Mouse (Mus musculus) liver, adult 2 months (tissue): ENCODE measurements around the gene Tapbp. TPM values are rescaled to one million over a fixed set of nuclear protein-coding genes. Genes with fewer than 3 reads are reported as not detected.

Experiments used
- DNase-seq: peaks from one replicate; pipeline ENCODE4 v3.0.0-alpha.2; 2011; ENCODE audit warnings: low read depth, low spot score; ENCODE audit errors: extremely low read depth
- H3K27ac ChIP-seq: fragments of 200-500 bp; replicated peaks from 2 replicates; pipeline ENCODE4 v1.5.1; 2012; ENCODE audit warnings: low read depth, mild to moderate bottlenecking, control low read depth, inconsistent platforms, low read length; ENCODE audit not compliant: insufficient read depth
- H3K27me3 ChIP-seq: fragments of 200-500 bp; 2 replicates; pipeline ENCODE4 v1.6.1; 2012; ENCODE audit warnings: mild to moderate bottlenecking, moderate library complexity, low read length, inconsistent platforms; ENCODE audit not compliant: control insufficient read depth, insufficient read depth
- H3K36me3 ChIP-seq: fragments of 200-500 bp; 2 replicates; pipeline ENCODE4 v1.6.1; 2012; ENCODE audit warnings: low read length, inconsistent platforms; ENCODE audit not compliant: control insufficient read depth, insufficient read depth
- H3K4me1 ChIP-seq: fragments of 200-500 bp; 2 replicates; pipeline ENCODE4 v1.6.1; 2011; ENCODE audit warnings: low read length; ENCODE audit not compliant: control insufficient read depth, insufficient read depth
- H3K4me3 ChIP-seq: fragments of 200-500 bp; 2 replicates; pipeline ENCODE4 v1.5.1; 2011; ENCODE audit warnings: low read depth, mild to moderate bottlenecking, control low read depth, low read length, moderate library complexity; ENCODE audit not compliant: insufficient read depth
- H3K79me2 ChIP-seq: fragments of 200-500 bp; 2 replicates; pipeline ENCODE4 v1.6.1; 2012; ENCODE audit warnings: inconsistent platforms, mild to moderate bottlenecking, low read length, moderate library complexity; ENCODE audit not compliant: control insufficient read depth, insufficient read depth
- H3K9ac ChIP-seq: fragments of 200-500 bp; 2 replicates; pipeline ENCODE4 v1.6.1; 2012; ENCODE audit warnings: low read depth, mild to moderate bottlenecking, control low read depth, inconsistent platforms, low read length
- CTCF ChIP-seq: fragments of 200-500 bp; IDR thresholded peaks from 2 replicates; pipeline ENCODE4 v1.5.1; 2011; ENCODE audit warnings: low read depth, low read length, control low read depth
- POLR2A ChIP-seq: fragments of 200-500 bp; IDR thresholded peaks from 2 replicates; pipeline ENCODE4 v1.6.1; 2011; ENCODE audit warnings: low read length, control low read depth; ENCODE audit not compliant: insufficient read depth; ENCODE audit errors: extremely low read depth
- WGBS: fragments of 180-500 bp; shearing (Covaris S2); methylation state at CpG from one replicate; pipeline ENCODE4 v1.1.7; 2018; 5-methylcytosine and 5-hydroxymethylcytosine counted together
- polyA plus RNA-seq: library from polyadenylated mRNA; depleted of rRNA; stranded (reverse); fragments of >200 nt; gene quantifications from 2 replicates; pipeline ENCODE4 v1.2.3, GENCODE M21; 2012; rRNA removed
- total RNA-seq: library from RNA; depleted of rRNA; stranded (reverse); fragments of >200 nt; gene quantifications from 2 replicates; pipeline ENCODE4 v1.2.3, GENCODE M21; 2014; rRNA removed

Tapbp gene
- total and polyA plus RNA-seq, 2 experiments: 47.2 to 105 TPM

DNA sequence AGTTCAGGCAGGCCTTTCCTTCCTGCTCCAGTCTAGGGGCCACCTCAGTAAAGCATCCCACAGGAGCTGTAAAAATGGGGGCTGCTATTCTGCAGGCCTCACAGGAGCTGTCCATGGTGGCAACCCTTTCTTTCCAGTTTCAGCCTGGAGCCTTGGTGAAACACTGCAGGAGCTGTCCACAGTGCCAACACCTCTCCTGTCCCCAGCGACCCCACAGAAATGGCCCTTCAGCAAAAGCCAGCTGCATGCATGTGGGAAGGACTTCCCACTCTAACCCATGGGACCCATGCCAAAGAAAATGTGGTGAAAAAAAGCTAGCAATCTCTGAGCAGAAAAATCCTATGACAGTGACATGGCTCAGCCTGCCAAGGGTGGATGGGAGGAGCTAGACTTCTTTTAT lies 57.0 kb downstream of the Tapbp start:
- Histone ChIP-seq H3K36me3 (no peaks in the 10 kb centered on the region; the same call in 1 of the 2 replicates), H3K79me2 (peaks cover 1% of the 10 kb centered on the region; the same call in 1 of the 2 replicates), H3K27ac (no peak overlapping the region), H3K4me3 (no peak overlapping the region), H3K9ac (no peak overlapping the region), H3K27me3 (no peaks in the 10 kb centered on the region), H3K4me1 (peaks cover 4% of the 10 kb centered on the region)
- WGBS: 14% methylated on average over 1 of the region's 1 CpGs
- no peak for DNase-seq
- TF ChIP-seq POLR2A (no peak), CTCF (no peak)

DNA sequence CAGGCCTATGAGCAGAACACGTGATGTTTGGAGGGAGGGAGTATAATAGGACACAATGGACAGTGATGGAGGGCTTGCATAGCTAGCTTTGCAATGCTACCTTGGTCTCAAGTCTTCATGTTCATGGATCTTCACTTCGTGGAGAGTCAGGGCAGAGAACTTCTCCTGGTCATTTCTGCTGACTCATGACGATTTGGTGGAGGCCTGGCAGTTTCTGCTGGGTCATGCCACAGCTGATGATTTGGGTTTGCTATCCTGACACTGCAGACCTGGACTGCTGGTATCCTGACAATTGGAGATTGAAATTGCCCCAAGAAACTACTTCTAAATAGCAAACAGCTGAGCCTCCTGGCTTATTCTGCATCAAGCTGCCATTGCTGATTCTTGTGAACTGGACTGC lies 57.9 kb downstream of the Tapbp start:
- 71% methylated on average over 3 of the region's 3 CpGs for WGBS
- no peaks in the 10 kb centered on the region; the same call in 1 of the 2 replicates for H3K36me3 ChIP-seq
- no peak for DNase-seq
- TF ChIP-seq POLR2A (no peak), CTCF (no peak)
- H3K79me2 ChIP-seq: peaks cover 3% of the 10 kb centered on the region; the same call in 1 of the 2 replicates
- H3K4me3 ChIP-seq: no peak overlapping the region
- H3K9ac ChIP-seq: no peak overlapping the region
- H3K27ac ChIP-seq: no peak overlapping the region
- peaks cover 6% of the 10 kb centered on the region for H3K4me1 ChIP-seq
- H3K27me3 ChIP-seq: no peaks in the 10 kb centered on the region

DNA sequence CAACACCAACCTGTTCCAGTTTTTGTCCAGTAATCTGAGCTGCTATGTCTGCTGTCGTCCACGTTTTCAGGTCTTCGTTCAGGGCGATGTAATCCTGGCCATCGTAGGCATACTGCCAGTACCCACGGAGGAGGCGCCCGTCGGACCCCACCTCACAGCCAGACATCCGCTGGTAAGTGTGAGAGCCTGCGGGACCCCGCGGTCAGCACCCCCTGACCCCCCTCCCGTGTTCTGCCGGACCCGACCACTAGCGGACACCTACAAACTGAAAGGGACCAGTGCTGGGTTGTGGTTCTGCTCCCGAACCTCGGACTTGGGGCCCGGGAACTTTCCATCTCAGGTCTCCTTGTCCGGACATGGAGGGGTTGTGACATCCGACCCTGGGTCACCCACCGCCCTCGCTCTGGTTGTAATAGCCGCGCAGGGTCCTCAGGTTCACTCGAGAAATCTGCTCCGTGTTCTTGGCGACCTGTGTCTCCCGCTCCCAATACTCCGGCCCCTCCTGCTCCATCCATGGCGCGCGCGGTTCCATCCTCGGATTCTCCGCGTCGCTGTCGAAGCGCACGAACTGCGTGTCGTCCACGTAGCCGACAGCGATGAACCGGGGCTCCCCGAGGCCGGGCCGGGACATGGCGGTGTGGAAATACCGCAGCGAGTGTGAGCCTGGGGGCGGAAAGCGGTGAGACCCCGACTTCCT lies 62.3 kb downstream of the Tapbp start:
- TF ChIP-seq CTCF: no peak
- no peak for TF ChIP-seq POLR2A
- Histone ChIP-seq H3K27me3 (no peaks in the 10 kb centered on the region), H3K27ac (peak overlapping the region; percentile 65), H3K79me2 (peaks cover 3% of the 10 kb centered on the region; the same call in 1 of the 2 replicates), H3K9ac (peak overlapping the region; percentile 86), H3K4me1 (peaks cover 17% of the 10 kb centered on the region), H3K4me3 (peak overlapping the region; percentile 78), H3K36me3 (no peaks in the 10 kb centered on the region; the same call in 1 of the 2 replicates)
- WGBS: 2% methylated on average over 57 of the region's 57 CpGs
- DNase-seq: no peak

DNA sequence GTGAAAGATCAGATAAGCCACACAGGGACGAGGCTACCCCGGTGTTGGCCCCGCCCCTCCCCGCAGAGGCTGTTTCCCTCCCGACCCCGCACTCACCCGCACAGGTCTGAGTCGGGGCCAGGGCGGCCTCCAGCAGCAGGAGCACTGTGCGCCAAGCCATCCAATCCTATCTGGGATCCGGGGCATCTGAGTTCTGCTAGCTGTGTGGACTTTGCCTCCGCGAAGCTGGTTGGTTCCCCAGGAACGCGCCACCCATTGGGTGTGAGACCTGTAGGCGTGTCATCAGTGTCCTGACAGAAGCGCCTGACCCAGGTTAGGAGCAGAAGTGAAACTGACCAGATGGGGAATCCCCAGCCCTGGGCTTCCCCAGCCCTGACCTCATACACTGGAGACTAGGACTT lies 62.9 kb downstream of the Tapbp start:
- 0% methylated on average over 17 of the region's 17 CpGs for WGBS
- peak; percentile 99 for DNase-seq
- peak overlapping the region; percentile 86 for H3K9ac ChIP-seq
- no peaks in the 10 kb centered on the region for H3K27me3 ChIP-seq
- peaks cover 17% of the 10 kb centered on the region for H3K4me1 ChIP-seq
- H3K79me2 ChIP-seq: peaks cover 3% of the 10 kb centered on the region; the same call in 1 of the 2 replicates
- H3K4me3 ChIP-seq: peak overlapping the region; percentile 78
- TF ChIP-seq CTCF (no peak), POLR2A (peak; percentile 83)
- H3K27ac ChIP-seq: peak overlapping the region; percentile 84
- H3K36me3 ChIP-seq: no peaks in the 10 kb centered on the region; the same call in 1 of the 2 replicates

Other genes with a start within 250 kb of the Tapbp start
- gene Hnrnpm, start 229.0 kb upstream of the Tapbp start, total RNA-seq: 49.9 and 53.7 TPM in 2 replicates
- 28.0 and 33.6 TPM in 2 replicates for gene Hnrnpm, start 229.0 kb upstream of the Tapbp start, polyA plus RNA-seq
- 65.1 and 71.2 TPM in 2 replicates for gene March2, start 197.2 kb upstream of the Tapbp start, total RNA-seq
- 92.3 and 94.0 TPM in 2 replicates for gene March2, start 197.2 kb upstream of the Tapbp start, polyA plus RNA-seq
- gene Rab11b, start 155.4 kb upstream of the Tapbp start, total RNA-seq: 23.3 and 45.2 TPM in 2 replicates
- 168 and 177 TPM in 2 replicates for gene Rab11b, start 155.4 kb upstream of the Tapbp start, polyA plus RNA-seq
- 129 and 142 TPM in 2 replicates for gene Angptl4, start 134.1 kb upstream of the Tapbp start, total RNA-seq
- gene Angptl4, start 134.1 kb upstream of the Tapbp start, polyA plus RNA-seq: 28.1 and 49.5 TPM in 2 replicates
- 6.0 and 7.3 TPM in 2 replicates for gene Kank3, start 105.4 kb upstream of the Tapbp start, total RNA-seq
- gene Kank3, start 105.4 kb upstream of the Tapbp start, polyA plus RNA-seq: 9.5 and 13.4 TPM in 2 replicates
- 275 and 294 TPM in 2 replicates for gene Rps28, start 91.3 kb upstream of the Tapbp start, total RNA-seq
- gene Rps28, start 91.3 kb upstream of the Tapbp start, polyA plus RNA-seq: 374 and 500 TPM in 2 replicates
- 214 and 217 TPM in 2 replicates for gene Ndufa7, start 91.3 kb upstream of the Tapbp start, total RNA-seq
- gene Ndufa7, start 91.3 kb upstream of the Tapbp start, polyA plus RNA-seq: 372 and 457 TPM in 2 replicates
- gene Cd320, start 72.8 kb upstream of the Tapbp start, total RNA-seq: 7.1 and 7.5 TPM in 2 replicates
- gene Cd320, start 72.8 kb upstream of the Tapbp start, polyA plus RNA-seq: 13.0 and 16.9 TPM in 2 replicates
- not detected in 2 replicates for gene Gm7029, start 42.1 kb upstream of the Tapbp start, total RNA-seq
- gene Gm7029, start 42.1 kb upstream of the Tapbp start, polyA plus RNA-seq: not detected in 2 replicates
- 0.18 and 1.2 TPM in 2 replicates for gene Kifc1, start 25.2 kb upstream of the Tapbp start, total RNA-seq
- 0.20 and 0.31 TPM in 2 replicates for gene Kifc1, start 25.2 kb upstream of the Tapbp start, polyA plus RNA-seq
- gene Platr17, start 10.8 kb upstream of the Tapbp start, total RNA-seq: not detected in 2 replicates
- 0.18 TPM in 1 of 2 replicates, not detected in the other for gene Platr17, start 10.8 kb upstream of the Tapbp start, polyA plus RNA-seq
- 8.3 and 10.2 TPM in 2 replicates for gene Daxx, start 6.5 kb upstream of the Tapbp start, total RNA-seq
- 15.8 and 30.8 TPM in 2 replicates for gene Daxx, start 6.5 kb upstream of the Tapbp start, polyA plus RNA-seq
- 11.1 and 12.7 TPM in 2 replicates for gene Zbtb22, start within 50 bp of the Tapbp start, total RNA-seq
- gene Zbtb22, start within 50 bp of the Tapbp start, polyA plus RNA-seq: 23.9 and 30.2 TPM in 2 replicates
- gene Rgl2, start 13.6 kb downstream of the Tapbp start, total RNA-seq: 9.8 and 10.9 TPM in 2 replicates
- 19.4 and 27.7 TPM in 2 replicates for gene Rgl2, start 13.6 kb downstream of the Tapbp start, polyA plus RNA-seq
- 37.9 and 40.8 TPM in 2 replicates for gene Pfdn6, start 24.4 kb downstream of the Tapbp start, total RNA-seq
- gene Pfdn6, start 24.4 kb downstream of the Tapbp start, polyA plus RNA-seq: 15.5 and 21.9 TPM in 2 replicates
- gene Wdr46, start 24.8 kb downstream of the Tapbp start, total RNA-seq: 9.3 and 11.3 TPM in 2 replicates
- 13.2 and 16.4 TPM in 2 replicates for gene Wdr46, start 24.8 kb downstream of the Tapbp start, polyA plus RNA-seq
- gene B3galt4, start 35.6 kb downstream of the Tapbp start, total RNA-seq: 0.54 and 0.55 TPM in 2 replicates
- gene B3galt4, start 35.6 kb downstream of the Tapbp start, polyA plus RNA-seq: 0.68 and 0.97 TPM in 2 replicates
- 10.5 and 10.9 TPM in 2 replicates for gene Vps52, start 39.9 kb downstream of the Tapbp start, total RNA-seq
- gene Vps52, start 39.9 kb downstream of the Tapbp start, polyA plus RNA-seq: 31.1 and 40.6 TPM in 2 replicates
- gene Rps18, start 40.1 kb downstream of the Tapbp start, total RNA-seq: 1,559 and 1,933 TPM in 2 replicates
- gene Rps18, start 40.1 kb downstream of the Tapbp start, polyA plus RNA-seq: 224 and 252 TPM in 2 replicates
- gene H2-K1, start 84.4 kb downstream of the Tapbp start, total RNA-seq: 2,105 and 2,348 TPM in 2 replicates
- 4,310 and 5,575 TPM in 2 replicates for gene H2-K1, start 84.4 kb downstream of the Tapbp start, polyA plus RNA-seq
- gene Ring1, start 108.8 kb downstream of the Tapbp start, total RNA-seq: 10.0 and 13.7 TPM in 2 replicates
- gene Ring1, start 108.8 kb downstream of the Tapbp start, polyA plus RNA-seq: 29.7 and 33.8 TPM in 2 replicates
- gene H2-Ke6, start 112.2 kb downstream of the Tapbp start, total RNA-seq: 76.5 and 80.5 TPM in 2 replicates
- 162 and 167 TPM in 2 replicates for gene H2-Ke6, start 112.2 kb downstream of the Tapbp start, polyA plus RNA-seq
- 51.2 and 54.7 TPM in 2 replicates for gene Slc39a7, start 115.8 kb downstream of the Tapbp start, total RNA-seq
- gene Slc39a7, start 115.8 kb downstream of the Tapbp start, polyA plus RNA-seq: 98.0 and 115 TPM in 2 replicates
- 13.0 and 17.0 TPM in 2 replicates for gene Rxrb, start 115.9 kb downstream of the Tapbp start, total RNA-seq
- gene Rxrb, start 115.9 kb downstream of the Tapbp start, polyA plus RNA-seq: 40.3 and 46.5 TPM in 2 replicates
- 0.18 and 0.74 TPM in 2 replicates for gene Col11a2, start 123.5 kb downstream of the Tapbp start, total RNA-seq
- gene Col11a2, start 123.5 kb downstream of the Tapbp start, polyA plus RNA-seq: 0.20 and 0.23 TPM in 2 replicates
- 0.28 and 0.47 TPM in 2 replicates for gene H2-Oa, start 176.4 kb downstream of the Tapbp start, total RNA-seq
- 0.76 and 1.4 TPM in 2 replicates for gene H2-Oa, start 176.4 kb downstream of the Tapbp start, polyA plus RNA-seq
- 7.1 and 8.5 TPM in 2 replicates for gene H2-DMa, start 203.6 kb downstream of the Tapbp start, total RNA-seq
- gene H2-DMa, start 203.6 kb downstream of the Tapbp start, polyA plus RNA-seq: 8.3 and 13.1 TPM in 2 replicates
- gene Brd2, start 206.7 kb downstream of the Tapbp start, total RNA-seq: 39.0 and 53.2 TPM in 2 replicates
- gene Brd2, start 206.7 kb downstream of the Tapbp start, polyA plus RNA-seq: 55.8 and 76.9 TPM in 2 replicates
- 0.74 and 1.7 TPM in 2 replicates for gene H2-DMb2, start 227.4 kb downstream of the Tapbp start, total RNA-seq
- gene H2-DMb2, start 227.4 kb downstream of the Tapbp start, polyA plus RNA-seq: 1.1 and 3.1 TPM in 2 replicates
- 4.2 and 6.6 TPM in 2 replicates for gene H2-DMb1, start 237.2 kb downstream of the Tapbp start, total RNA-seq
- 8.3 and 14.5 TPM in 2 replicates for gene H2-DMb1, start 237.2 kb downstream of the Tapbp start, polyA plus RNA-seq